20 mouse cellular contexts compared by ENCODE assay signal in the genomic region with DNA sequence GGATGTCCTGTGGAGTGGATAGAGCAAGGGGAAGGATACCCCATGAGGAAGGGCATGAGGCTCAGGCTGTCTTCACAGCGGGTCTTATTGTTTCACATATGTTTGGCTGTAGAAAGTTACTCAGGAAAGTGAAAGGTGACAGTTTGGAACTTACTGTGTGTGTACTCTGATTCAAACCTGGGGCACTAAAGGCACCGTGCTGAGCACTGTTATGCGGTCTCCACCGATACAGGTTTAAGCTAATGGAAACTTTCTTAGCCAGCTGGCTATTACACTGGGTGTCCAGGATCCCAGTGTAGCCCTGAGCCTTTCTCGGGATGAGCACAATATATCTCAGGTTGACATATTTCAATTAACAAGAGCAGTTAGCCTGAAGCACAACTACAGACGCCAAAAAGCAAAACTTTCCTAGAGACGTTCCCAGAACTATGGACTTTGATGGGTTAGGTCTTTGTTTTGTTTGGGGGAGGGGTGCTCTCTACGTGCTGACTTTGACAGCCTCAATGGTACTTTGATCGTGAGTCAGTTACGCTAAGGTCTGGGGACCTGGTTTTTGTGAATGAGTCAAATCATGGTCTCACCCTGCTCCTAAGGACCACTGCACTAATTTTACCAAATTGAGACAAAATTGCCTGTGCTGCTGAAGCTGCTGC. TPM values are rescaled to one million over a fixed set of nuclear protein-coding genes. Genes with fewer than 3 reads are reported as not detected.
DNase-seq lines count a peak whose midpoint lies in the region; ATAC-seq and TF ChIP-seq lines count a peak whose summit lies in the region.
"Had no signal": no experiment of that assay in that cellular context is flagged by ENCODE, and none has a peak within 500 bp of the region (broad histone marks: within the 10 kb centered on the region; RNA-seq: fewer than 3 reads in every experiment).

No protein-coding gene starts in this region.

- ATAC-seq in intestine, embryonic 15.5 days: peak; percentile 56
- no peak for ATAC-seq in intestine, postnatal 0 days
- peak; percentile 57 for ATAC-seq in liver, embryonic 15.5 days (ENCODE audit: insufficient read depth)
- ATAC-seq: activated CD4-positive, CD25-positive, alpha-beta regulatory T cell, adult 4 months; forebrain, embryonic 14.5 days; Patski had no signal

- no peak for TF ChIP-seq POLR2A in liver, adult 2 months (IDR thresholded peaks at IDR 0.05; ENCODE audit: extremely low read depth, insufficient read depth, low read length)
- no peak for TF ChIP-seq POLR2A in heart, adult 2 months (IDR thresholded peaks at IDR 0.05; ENCODE audit: insufficient read depth, low read depth, low read length)

- H3K9ac ChIP-seq in intestine, embryonic 15.5 days: no peak overlapping the region
- H3K9ac ChIP-seq in intestine, postnatal 0 days (ENCODE audit: low read depth, low read length): no peak overlapping the region
- peak overlapping the region; percentile 70 for H3K9ac ChIP-seq in liver, adult 2 months (ENCODE audit: low read depth, low read length)
- H3K9ac ChIP-seq in liver, embryonic 15.5 days: no peak overlapping the region
- H3K9ac ChIP-seq in heart, adult 2 months (ENCODE audit: low read depth, low read length): no peak overlapping the region
- H3K9ac ChIP-seq: heart, embryonic 12.5 days; hindbrain, embryonic 14.5 days had no signal

- H3K9me3 ChIP-seq in intestine, embryonic 15.5 days: no peaks in the 10 kb centered on the region
- no peaks in the 10 kb centered on the region for H3K9me3 ChIP-seq in intestine, postnatal 0 days (ENCODE audit: control insufficient read depth)
- no peaks in the 10 kb centered on the region for H3K9me3 ChIP-seq in liver, embryonic 15.5 days (replicated peaks)
- H3K9me3 ChIP-seq: embryonic facial prominence, embryonic 10.5 days had no signal

- H3K4me2 ChIP-seq in intestine, embryonic 15.5 days (replicated peaks): no peak overlapping the region
- no peak overlapping the region for H3K4me2 ChIP-seq in intestine, postnatal 0 days (replicated peaks; ENCODE audit: low read depth)
- 0 out of 2 replicates have a peak overlapping the region, but pooled peaks have one; percentile 0 for H3K4me2 ChIP-seq in liver, embryonic 15.5 days
- H3K4me2 ChIP-seq: heart, embryonic 12.5 days; hindbrain, embryonic 14.5 days had no signal

- WGBS in intestine, embryonic 15.5 days: 43% methylated on average over 10 of the region's 10 CpGs
- 38% methylated on average over 10 of the region's 10 CpGs for WGBS in intestine, postnatal 0 days
- 18% methylated on average over 10 of the region's 10 CpGs for WGBS in liver, adult 2 months
- WGBS in liver, embryonic 15.5 days (ENCODE audit: insufficient replicate concordance): 62% methylated on average over 10 of the region's 10 CpGs
- WGBS in heart, adult 2 months: 60% methylated on average over 10 of the region's 10 CpGs

- intact Hi-C loops in heart, adult 2 months (cut with DNase I): no loop called here

- H3K27me3 ChIP-seq in intestine, embryonic 15.5 days (replicated peaks): no peaks in the 10 kb centered on the region
- H3K27me3 ChIP-seq in intestine, postnatal 0 days (replicated peaks; ENCODE audit: control insufficient read depth, insufficient read depth, low read length): no peaks in the 10 kb centered on the region
- no peaks in the 10 kb centered on the region for H3K27me3 ChIP-seq in liver, adult 2 months (ENCODE audit: control insufficient read depth, insufficient read depth, low read length)
- H3K27me3 ChIP-seq in liver, embryonic 15.5 days: no peaks in the 10 kb centered on the region
- H3K27me3 ChIP-seq in heart, adult 2 months (ENCODE audit: control insufficient read depth, insufficient read depth, low read length): no peaks in the 10 kb centered on the region
- H3K27me3 ChIP-seq: heart, embryonic 12.5 days; Patski had no signal

- H3K36me3 ChIP-seq in intestine, embryonic 15.5 days: no peaks in the 10 kb centered on the region
- H3K36me3 ChIP-seq in intestine, postnatal 0 days (ENCODE audit: control insufficient read depth, insufficient read depth): no peaks in the 10 kb centered on the region
- H3K36me3 ChIP-seq in liver, adult 2 months (ENCODE audit: control insufficient read depth, insufficient read depth, low read length): peaks cover 8% of the 10 kb centered on the region; the same call in 1 of the 2 replicates
- H3K36me3 ChIP-seq in liver, embryonic 15.5 days (replicated peaks): no peaks in the 10 kb centered on the region
- no peaks in the 10 kb centered on the region for H3K36me3 ChIP-seq in heart, adult 2 months (ENCODE audit: control insufficient read depth, insufficient read depth, low read length)
- H3K36me3 ChIP-seq: embryonic facial prominence, embryonic 10.5 days; heart, embryonic 12.5 days; hindbrain, embryonic 10.5 days had no signal

- DNase-seq in liver, adult 2 months (ENCODE audit: extremely low read depth, low read depth, low spot score): peak; percentile 95
- no peak for DNase-seq in liver
- no peak for DNase-seq in ovary, postnatal 14 days (ENCODE audit: low spot score)
- no peak for DNase-seq in heart, adult 2 months
- DNase-seq in embryo, embryonic 9.5 days (ENCODE audit: extremely low spot score): no peak
- DNase-seq: adrenal gland, postnatal 14 days; cerebellum, adult 18-20 months; cerebellum, adult 9-11 months; cerebellum, postnatal 36 days; heart, adult 18-20 months had no signal

- H3K4me3 ChIP-seq in intestine, embryonic 15.5 days (replicated peaks): no peak overlapping the region
- H3K4me3 ChIP-seq in intestine, postnatal 0 days (ENCODE audit: low read depth, low read length): no peak overlapping the region
- H3K4me3 ChIP-seq in liver, adult 2 months (ENCODE audit: insufficient read depth, low read depth, low read length): 0 out of 2 replicates have a peak overlapping the region, but pooled peaks have one; percentile 9
- no peak overlapping the region for H3K4me3 ChIP-seq in liver, embryonic 15.5 days (replicated peaks)
- H3K4me3 ChIP-seq in heart, adult 2 months: no peak overlapping the region
- H3K4me3 ChIP-seq: embryonic facial prominence, embryonic 10.5 days; heart, embryonic 12.5 days; hindbrain, embryonic 10.5 days had no signal

- H3K27ac ChIP-seq in intestine, embryonic 15.5 days: no peak overlapping the region
- H3K27ac ChIP-seq in intestine, postnatal 0 days (ENCODE audit: low read depth, low read length): no peak overlapping the region
- H3K27ac ChIP-seq in liver, adult 2 months (replicated peaks; ENCODE audit: insufficient read depth, low read depth, low read length): peak overlapping the region; percentile 97
- H3K27ac ChIP-seq in liver, embryonic 15.5 days (replicated peaks): peak overlapping the region; percentile 63
- no peak overlapping the region for H3K27ac ChIP-seq in heart, adult 2 months
- H3K27ac ChIP-seq: embryonic facial prominence, embryonic 10.5 days; hindbrain, embryonic 10.5 days; hindbrain, embryonic 14.5 days had no signal

- no peak for TF ChIP-seq EP300 in heart, adult 2 months (IDR thresholded peaks at IDR 0.05; ENCODE audit: insufficient read depth, low read depth, low read length)

- no peak for TF ChIP-seq CTCF in intestine, postnatal 0 days (IDR thresholded peaks at IDR 0.05; ENCODE audit: low read depth)
- no peak for TF ChIP-seq CTCF in liver, adult 2 months (IDR thresholded peaks at IDR 0.05; ENCODE audit: low read depth, low read length)
- TF ChIP-seq CTCF in heart, adult 2 months (IDR thresholded peaks at IDR 0.05): no peak

- H3K4me1 ChIP-seq in intestine, embryonic 15.5 days (replicated peaks): 0 out of 2 replicates have a peak, but pooled peaks cover 1% of the 10 kb centered on the region
- H3K4me1 ChIP-seq in intestine, postnatal 0 days (replicated peaks; ENCODE audit: control insufficient read depth, insufficient read depth, low read length): no peaks in the 10 kb centered on the region
- peaks cover 16% of the 10 kb centered on the region for H3K4me1 ChIP-seq in liver, adult 2 months (ENCODE audit: control insufficient read depth, insufficient read depth, low read length)
- peaks cover 9% of the 10 kb centered on the region; the same call in 1 of the 2 replicates for H3K4me1 ChIP-seq in liver, embryonic 15.5 days (replicated peaks)
- no peaks in the 10 kb centered on the region for H3K4me1 ChIP-seq in heart, adult 2 months (ENCODE audit: control insufficient read depth, insufficient read depth, low read length)
- H3K4me1 ChIP-seq: embryonic facial prominence, embryonic 10.5 days; heart, embryonic 12.5 days; hindbrain, embryonic 10.5 days had no signal

- no peaks in the 10 kb centered on the region; the same call in 1 of the 2 replicates for H3K79me2 ChIP-seq in liver, adult 2 months (ENCODE audit: control insufficient read depth, insufficient read depth, low read length)
- no peaks in the 10 kb centered on the region for H3K79me2 ChIP-seq in heart, adult 2 months (replicated peaks; ENCODE audit: control insufficient read depth, insufficient read depth, low read length)

RNA-seq across cellular contexts. Expression of a gene that starts 7.1 kb away (rescaled TPM):
- 2.3 and 2.5 TPM in 2 replicates for polyA plus RNA-seq in intestine, embryonic 15.5 days (2015; fragmentation: Nextera tagmentation; extraction: Ambion mirVana)
- 1.9 TPM in 2 replicates for polyA plus RNA-seq in intestine, postnatal 0 days (2015; fragmentation: Nextera tagmentation; extraction: Ambion mirVana)
- 53.6 and 59.5 TPM in 2 replicates for total RNA-seq in liver, adult 2 months (2014; rRNA removed)
- polyA plus RNA-seq in liver, adult 2 months (2012; rRNA removed): 67.3 and 73.0 TPM in 2 replicates
- polyA plus RNA-seq in liver, embryonic 15.5 days (2015; fragmentation: Nextera tagmentation; extraction: Ambion mirVana): 11.2 and 12.5 TPM in 2 replicates
- total RNA-seq in heart, adult 2 months (2021): 1 to 10 TPM; 1.1 to 1.2 TPM
- 1.3 and 1.5 TPM in 2 replicates for polyA plus RNA-seq in heart, adult 2 months (2012; rRNA removed)
- polyA plus RNA-seq: activated CD4-positive, CD25-positive, alpha-beta regulatory T cell, adult 4 months had no signal

RNA-seq across cellular contexts. Expression of a gene that starts 12.2 kb away (rescaled TPM):
- 3.6 and 4.0 TPM in 2 replicates for polyA plus RNA-seq in intestine, embryonic 15.5 days (2015; fragmentation: Nextera tagmentation; extraction: Ambion mirVana)
- 6.9 and 7.5 TPM in 2 replicates for polyA plus RNA-seq in intestine, postnatal 0 days (2015; fragmentation: Nextera tagmentation; extraction: Ambion mirVana)
- total RNA-seq in liver, adult 2 months (2014; rRNA removed): 165 and 177 TPM in 2 replicates
- 92.5 and 119 TPM in 2 replicates for polyA plus RNA-seq in liver, adult 2 months (2012; rRNA removed)
- polyA plus RNA-seq in liver, embryonic 15.5 days (2015; fragmentation: Nextera tagmentation; extraction: Ambion mirVana): 18.8 and 22.5 TPM in 2 replicates
- total RNA-seq in heart, adult 2 months (2021): 10 to 100 TPM; 10.4 to 12.2 TPM
- 17.3 and 19.5 TPM in 2 replicates for polyA plus RNA-seq in heart, adult 2 months (2012; rRNA removed)
- polyA plus RNA-seq: embryonic facial prominence, embryonic 10.5 days had no signal

RNA-seq across cellular contexts. Expression of a gene that starts 35.4 kb away (rescaled TPM):
- polyA plus RNA-seq in intestine, embryonic 15.5 days (2015; fragmentation: Nextera tagmentation; extraction: Ambion mirVana): 4.7 and 5.4 TPM in 2 replicates
- 2.7 and 3.4 TPM in 2 replicates for polyA plus RNA-seq in intestine, postnatal 0 days (2015; fragmentation: Nextera tagmentation; extraction: Ambion mirVana)
- 1.6 and 2.7 TPM in 2 replicates for total RNA-seq in liver, adult 2 months (2014; rRNA removed)
- 4.1 and 4.4 TPM in 2 replicates for polyA plus RNA-seq in liver, adult 2 months (2012; rRNA removed)
- 4.2 and 5.0 TPM in 2 replicates for polyA plus RNA-seq in liver, embryonic 15.5 days (2015; fragmentation: Nextera tagmentation; extraction: Ambion mirVana)
- total RNA-seq in heart, adult 2 months (2021): 1 to 10 TPM; 1.4 to 1.9 TPM
- 5.1 and 11.8 TPM in 2 replicates for polyA plus RNA-seq in heart, adult 2 months (2012; rRNA removed)
- polyA plus RNA-seq: activated CD4-positive, CD25-positive, alpha-beta regulatory T cell, adult 4 months had no signal

RNA-seq across cellular contexts. Expression of a gene that starts 42.1 kb away (rescaled TPM):
- 5.4 and 5.8 TPM in 2 replicates for polyA plus RNA-seq in intestine, embryonic 15.5 days (2015; fragmentation: Nextera tagmentation; extraction: Ambion mirVana)
- 9.1 and 10.4 TPM in 2 replicates for polyA plus RNA-seq in intestine, postnatal 0 days (2015; fragmentation: Nextera tagmentation; extraction: Ambion mirVana)
- total RNA-seq in liver, adult 2 months (2014; rRNA removed): 384 and 554 TPM in 2 replicates
- 174 and 206 TPM in 2 replicates for polyA plus RNA-seq in liver, adult 2 months (2012; rRNA removed)
- 47.0 and 59.5 TPM in 2 replicates for polyA plus RNA-seq in liver, embryonic 15.5 days (2015; fragmentation: Nextera tagmentation; extraction: Ambion mirVana)
- total RNA-seq in heart, adult 2 months (2021): 10 to 100 TPM; 23.0 to 25.1 TPM
- 31.0 and 39.0 TPM in 2 replicates for polyA plus RNA-seq in heart, adult 2 months (2012; rRNA removed)
- polyA plus RNA-seq: activated CD4-positive, CD25-positive, alpha-beta regulatory T cell, adult 4 months had no signal

Comparison
In these comparisons a context has a peak if more than half of its experiments do, and no peak if none do; other contexts are left out.
1. H3K27ac ChIP-seq: peak in liver, adult 2 months (single experiment) and liver, embryonic 15.5 days (single experiment); none in intestine, embryonic 15.5 days (single experiment), intestine, postnatal 0 days (single experiment) and heart, adult 2 months (single experiment).